Mouse (Mus musculus) testis, adult 2 months (tissue): ENCODE results near the gene Alkbh2.

Source experiments
- CTCF ChIP-seq: fragments of 200-500 bp; IDR thresholded peaks from 2 replicates; pipeline ENCODE4 v1.5.1; 2012; ENCODE audit warnings: low read depth, mild to moderate bottlenecking, inconsistent platforms, low read length, moderate library complexity; ENCODE audit not compliant: control insufficient read depth, insufficient read depth, insufficient replicate concordance
- POLR2A ChIP-seq: fragments of 200-500 bp; IDR thresholded peaks from 2 replicates; pipeline ENCODE4 v1.6.1; 2012; ENCODE audit warnings: low read depth, mild to moderate bottlenecking, inconsistent platforms, low read length, moderate library complexity; ENCODE audit not compliant: control insufficient read depth

GRCm38 (mm10) chr5:114163117-114163696 is 35.2 kb upstream of the Alkbh2 start:
- TF ChIP-seq CTCF (no peak), POLR2A (no peak)
